Comparison of ENCODE assay signal across 9 mouse cellular contexts in the genomic region with DNA sequence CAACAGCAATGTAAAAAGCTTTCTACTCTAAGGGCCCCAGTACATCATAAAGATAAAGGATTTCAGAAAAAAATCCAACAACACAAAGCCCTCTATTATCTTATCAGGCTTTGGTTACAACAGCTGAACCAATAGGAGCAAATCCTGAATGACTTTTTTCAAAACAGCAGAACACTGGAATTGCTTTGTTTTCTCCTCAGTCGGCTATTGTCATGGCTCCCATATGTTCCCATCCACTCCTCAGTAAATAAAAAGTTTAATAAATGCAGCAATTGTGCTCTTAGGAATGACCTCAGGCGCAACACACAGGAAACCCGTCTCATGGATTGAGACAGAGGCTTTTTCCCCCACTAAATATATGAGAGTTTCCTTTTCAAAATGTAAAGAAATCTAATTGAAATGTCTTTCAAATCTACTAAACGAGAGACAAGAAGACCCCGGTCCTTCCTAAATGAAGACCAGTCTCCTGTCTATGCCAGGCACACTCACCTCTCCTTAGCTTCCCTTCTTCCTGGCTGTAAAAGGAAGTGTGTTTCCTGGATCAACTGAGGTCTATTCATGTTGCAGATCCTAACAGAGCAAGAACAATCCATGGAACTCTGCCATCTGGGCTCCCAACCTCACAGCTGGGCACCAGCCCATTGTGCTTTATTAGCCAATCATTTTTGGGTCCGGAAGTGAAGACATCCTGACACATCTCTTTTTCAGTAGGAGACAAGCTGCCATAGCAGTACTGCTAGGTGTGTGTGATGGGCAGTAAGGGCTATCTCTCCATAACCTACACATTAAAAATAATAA.
DNase-seq lines count a peak whose midpoint lies in the region; ATAC-seq lines count a peak whose summit lies in the region.
"Had no signal": no experiment of that assay in that cellular context is flagged by ENCODE, and none has a peak within 500 bp of the region (broad histone marks: within the 10 kb centered on the region; RNA-seq: fewer than 3 reads in every experiment).

No protein-coding gene starts in this region.

- H3K4me2 ChIP-seq in heart, embryonic 15.5 days = no peak overlapping the region

- intact Hi-C loops in left cerebral cortex, postnatal 4 days (cut with DNase I) = no loop called here

- H3K9ac ChIP-seq in heart, embryonic 15.5 days = no peak overlapping the region

- no peak for ATAC-seq in heart, embryonic 15.5 days (replicated peaks; ENCODE audit: insufficient number of reproducible peaks, insufficient read depth, low FRiP score, low read depth)

- WGBS in heart, embryonic 15.5 days = 66% methylated on average over 6 of the region's 6 CpGs

- no peaks in the 10 kb centered on the region for H3K36me3 ChIP-seq in heart, embryonic 15.5 days

- no peak overlapping the region for H3K4me3 ChIP-seq in heart, embryonic 15.5 days
- H3K4me3 ChIP-seq: megakaryocyte, embryonic 14.5 days had no signal

- peaks cover 30% of the 10 kb centered on the region for H3K4me1 ChIP-seq in heart, embryonic 15.5 days (replicated peaks)
- H3K4me1 ChIP-seq: megakaryocyte, embryonic 14.5 days had no signal

- H3K9me3 ChIP-seq in heart, embryonic 15.5 days (replicated peaks) = no peaks in the 10 kb centered on the region
- H3K9me3 ChIP-seq: megakaryocyte, embryonic 14.5 days had no signal

- no peaks in the 10 kb centered on the region for H3K27me3 ChIP-seq in heart, embryonic 15.5 days

- peak overlapping the region; percentile 2; the same call in 1 of the 2 replicates for H3K27ac ChIP-seq in heart, embryonic 15.5 days

- DNase-seq in gastrocnemius, postnatal 10 days = peak; percentile 24
- DNase-seq in gastrocnemius, adult 18-20 months (ENCODE audit: low spot score) = no peak
- DNase-seq in left cerebral cortex, postnatal 4 days = peak; percentile 11
- no peak for DNase-seq in left cerebral cortex, adult 8-10 months (ENCODE audit: low spot score in 2 of 2)
- peak; percentile 51 to 66 for DNase-seq in lung, postnatal 4 days
- no peak for DNase-seq in spleen, postnatal 10 days (ENCODE audit: low spot score in 2 of 2)
- DNase-seq in cerebellum, postnatal 4 days (ENCODE audit: low spot score in 2 of 2) = no peak

Comparison
In these comparisons a context has a peak if more than half of its experiments do, and no peak if none do; other contexts are left out.
1. DNase-seq: peak in gastrocnemius, postnatal 10 days (single experiment), left cerebral cortex, postnatal 4 days (single experiment) and lung, postnatal 4 days (2 of 2); none in gastrocnemius, adult 18-20 months (single experiment), left cerebral cortex, adult 8-10 months (0 of 2), spleen, postnatal 10 days (0 of 2) and cerebellum, postnatal 4 days (0 of 2).